Comparison of ENCODE assay signal across 8 mouse cellular contexts in the genomic region with DNA sequence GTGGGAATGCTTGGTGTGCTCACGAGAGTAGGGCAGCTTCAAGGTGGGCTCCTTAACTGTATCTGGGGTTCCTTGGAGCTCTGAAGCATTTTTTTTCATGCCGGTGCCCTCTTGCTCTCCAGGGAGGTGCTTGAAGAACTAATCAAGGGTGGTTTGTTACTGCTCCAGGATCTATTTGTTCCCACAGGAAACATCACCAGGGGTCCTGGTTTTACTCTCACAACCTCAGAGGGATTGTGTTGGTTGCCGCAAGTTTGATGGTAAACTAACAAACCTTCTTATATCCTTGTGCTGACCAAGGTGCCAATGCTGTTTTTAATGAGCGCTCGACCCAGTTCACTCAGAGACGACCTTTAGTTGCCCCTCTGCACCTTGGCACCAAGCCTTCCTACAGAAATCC. TPM values are rescaled to one million over a fixed set of nuclear protein-coding genes. Genes with fewer than 3 reads are reported as not detected.
DNase-seq lines count a peak whose midpoint lies in the region; ATAC-seq and TF ChIP-seq lines count a peak whose summit lies in the region.

No protein-coding gene starts in this region.

- no peak for TF ChIP-seq CTCF in cortical plate, adult 2 months (IDR thresholded peaks at IDR 0.05; ENCODE audit: extremely low read depth, insufficient read depth, low read length)
- no peak for TF ChIP-seq CTCF in gastrocnemius, adult 2 months (IDR thresholded peaks at IDR 0.05)

- no peak overlapping the region for H3K9ac ChIP-seq in heart, embryonic 15.5 days
- H3K9ac ChIP-seq in hindbrain, embryonic 12.5 days: peak overlapping the region; percentile 61

- H3K4me3 ChIP-seq in heart, embryonic 15.5 days: peak overlapping the region; percentile 75
- H3K4me3 ChIP-seq in cortical plate, adult 2 months (ENCODE audit: insufficient read depth, low read length): peak overlapping the region; percentile 71
- peak overlapping the region; percentile 69 for H3K4me3 ChIP-seq in hindbrain, embryonic 12.5 days
- peak overlapping the region; percentile 81 for H3K4me3 ChIP-seq in midbrain, embryonic 10.5 days
- H3K4me3 ChIP-seq in gastrocnemius, adult 2 months: no peak overlapping the region; the same call in 1 of the 2 replicates

- TF ChIP-seq POLR2A in cortical plate, adult 2 months (IDR thresholded peaks at IDR 0.05; ENCODE audit: extremely low read depth, insufficient read depth, low read length): no peak

- H3K27me3 ChIP-seq in heart, embryonic 15.5 days: peaks cover 39% of the 10 kb centered on the region
- H3K27me3 ChIP-seq in hindbrain, embryonic 12.5 days: peaks cover 36% of the 10 kb centered on the region
- peaks cover 65% of the 10 kb centered on the region for H3K27me3 ChIP-seq in midbrain, embryonic 10.5 days (ENCODE audit: low read depth, poor library complexity, severe bottlenecking)

- peak overlapping the region; percentile 98 for H3K4me2 ChIP-seq in heart, embryonic 15.5 days
- H3K4me2 ChIP-seq in hindbrain, embryonic 12.5 days (replicated peaks): peak overlapping the region; percentile 96

- H3K36me3 ChIP-seq in heart, embryonic 15.5 days: no peaks in the 10 kb centered on the region
- H3K36me3 ChIP-seq in hindbrain, embryonic 12.5 days: no peaks in the 10 kb centered on the region
- no peaks in the 10 kb centered on the region for H3K36me3 ChIP-seq in midbrain, embryonic 10.5 days

- no peak for ATAC-seq in heart, embryonic 15.5 days (replicated peaks; ENCODE audit: insufficient number of reproducible peaks, insufficient read depth, low FRiP score, low read depth)
- no peak for ATAC-seq in hindbrain, embryonic 12.5 days (ENCODE audit: low FRiP score)

- H3K4me1 ChIP-seq in heart, embryonic 15.5 days (replicated peaks): peaks cover 12% of the 10 kb centered on the region
- H3K4me1 ChIP-seq in cortical plate, adult 2 months (ENCODE audit: control insufficient read depth, insufficient read depth, low read length): no peaks in the 10 kb centered on the region
- H3K4me1 ChIP-seq in hindbrain, embryonic 12.5 days: peaks cover 4% of the 10 kb centered on the region
- peaks cover 9% of the 10 kb centered on the region for H3K4me1 ChIP-seq in midbrain, embryonic 10.5 days

- intact Hi-C loops in gastrocnemius, adult 2 months (cut with DNase I): no loop called here

- H3K9me3 ChIP-seq in heart, embryonic 15.5 days (replicated peaks): no peaks in the 10 kb centered on the region
- no peaks in the 10 kb centered on the region for H3K9me3 ChIP-seq in hindbrain, embryonic 12.5 days (replicated peaks)
- H3K9me3 ChIP-seq in midbrain, embryonic 10.5 days (replicated peaks): no peaks in the 10 kb centered on the region

- H3K27ac ChIP-seq in heart, embryonic 15.5 days: no peak overlapping the region
- no peak overlapping the region for H3K27ac ChIP-seq in cortical plate, adult 2 months (ENCODE audit: insufficient read depth, low read length)
- H3K27ac ChIP-seq in hindbrain, embryonic 12.5 days: no peak overlapping the region
- H3K27ac ChIP-seq in midbrain, embryonic 10.5 days (replicated peaks): no peak overlapping the region
- H3K27ac ChIP-seq in gastrocnemius, adult 2 months: no peak overlapping the region

- WGBS in heart, embryonic 15.5 days: 23% methylated on average over 6 of the region's 6 CpGs
- WGBS in hindbrain, embryonic 12.5 days: 20% methylated on average over 6 of the region's 6 CpGs
- 18% methylated on average over 6 of the region's 6 CpGs for WGBS in midbrain, embryonic 10.5 days

- no peak for DNase-seq in heart, adult 18-20 months
- peak; percentile 13 for DNase-seq in midbrain, embryonic 10.5 days (ENCODE audit: low spot score)
- DNase-seq in gastrocnemius, adult 2 months: no peak
- no peak for DNase-seq in adrenal gland, adult 8-10 months
- DNase-seq in embryo, embryonic 10 days (ENCODE audit: low spot score): no peak

RNA-seq across cellular contexts. Expression of a gene that starts 0.9 kb away (rescaled TPM):
- polyA plus RNA-seq in heart, embryonic 15.5 days (2015; fragmentation: Nextera tagmentation; extraction: Ambion mirVana): 0.06 and 0.29 TPM in 2 replicates
- total RNA-seq in heart, adult 18-20 months (2021): not detected
- polyA plus RNA-seq in cortical plate, adult 2 months (2012; rRNA removed): 48.8 and 49.6 TPM in 2 replicates
- polyA plus RNA-seq in hindbrain, embryonic 12.5 days (2016; fragmentation: Nextera tagmentation; extraction: Ambion mirVana): 1.0 and 2.0 TPM in 2 replicates
- polyA plus RNA-seq in midbrain, embryonic 10.5 days (2016; fragmentation: Nextera tagmentation; extraction: Ambion mirVana): 0.30 and 0.83 TPM in 2 replicates
- total RNA-seq in gastrocnemius, adult 2 months (2021): not detected
- total RNA-seq in adrenal gland, adult 8-10 months (2022): under 1 TPM in 2 of 4 experiments, not detected in 2; 0.29 to 0.42 TPM

Comparison
In these comparisons a context has a peak if more than half of its experiments do, and no peak if none do; other contexts are left out.
1. RNA of a gene that starts 0.9 kb away (polyA plus RNA-seq): 48.8 to 49.6 TPM in cortical plate, adult 2 months; 1.0 to 2.0 TPM in hindbrain, embryonic 12.5 days, 0.30 to 0.83 TPM in midbrain, embryonic 10.5 days and 0.06 to 0.29 TPM in heart, embryonic 15.5 days; every median in the first group is over 10 times any median in the second.